Mouse (Mus musculus) kidney, embryonic 14.5 days (tissue): ENCODE results near the gene Ndufa10. TPM values are rescaled to one million over a fixed set of nuclear protein-coding genes. Genes with fewer than 3 reads are reported as not detected.

Source experiments
- ATAC-seq: fragments of 200-750 bp; cut with Nextera tagmentation; 2 replicates; pipeline ENCODE4 v1.8.0; 2017; ENCODE audit warnings: moderate number of reproducible peaks, mild to moderate bottlenecking, moderate TSS enrichment, moderate library complexity; ENCODE audit not compliant: low FRiP score, low TSS enrichment
- H3K27ac ChIP-seq: fragments of 300-500 bp; sonication (generic); 2 replicates; pipeline ENCODE4 v1.5.1; 2014; ENCODE audit warnings: low read depth, mild to moderate bottlenecking, low read length, moderate library complexity, mixed read lengths
- H3K27me3 ChIP-seq: fragments of 300-500 bp; sonication (generic); 2 replicates; pipeline ENCODE4 v1.6.1; 2014; ENCODE audit warnings: mild to moderate bottlenecking, low read length; ENCODE audit not compliant: control insufficient read depth, insufficient read depth
- H3K36me3 ChIP-seq: fragments of 300-500 bp; sonication (generic); 2 replicates; pipeline ENCODE4 v1.6.1; 2014; ENCODE audit warnings: low read length, mixed read lengths; ENCODE audit not compliant: control insufficient read depth, insufficient read depth
- H3K4me1 ChIP-seq: fragments of 300-500 bp; sonication (generic); 2 replicates; pipeline ENCODE4 v1.6.1; 2014; ENCODE audit warnings: low read length, mixed read lengths; ENCODE audit not compliant: control insufficient read depth, insufficient read depth
- H3K4me2 ChIP-seq: fragments of 300-500 bp; sonication (generic); replicated peaks from 2 replicates; pipeline ENCODE4 v1.6.1; 2014; ENCODE audit warnings: low read depth, mild to moderate bottlenecking, low read length
- H3K4me3 ChIP-seq: fragments of 300-500 bp; sonication (generic); 2 replicates; pipeline ENCODE4 v1.5.1; 2014; ENCODE audit warnings: mild to moderate bottlenecking, low read length
- H3K9ac ChIP-seq: fragments of 300-500 bp; sonication (generic); 2 replicates; pipeline ENCODE4 v1.6.1; 2014; ENCODE audit warnings: low read depth, mild to moderate bottlenecking, low read length, moderate library complexity
- H3K9me3 ChIP-seq: fragments of 300-500 bp; sonication (generic); 2 replicates; pipeline ENCODE4 v1.6.1; 2016; ENCODE audit warnings: low read length; ENCODE audit not compliant: control insufficient read depth
- WGBS: fragments of 180-500 bp; shearing (Covaris S2); extraction: QIAGEN DNeasy Blood & Tissue Kit; methylation state at CpG from one replicate; pipeline ENCODE4 v1.1.7; 2014; 5-methylcytosine and 5-hydroxymethylcytosine counted together
- microRNA-seq: library from miRNA; unstranded; fragments of <30 nt; microRNA quantifications from one replicate; pipeline ENCODE4, GENCODE M21; 2016
- polyA plus RNA-seq: library from polyadenylated mRNA; unstranded; fragments of >200 nt; fragmentation: Nextera tagmentation; extraction: Ambion mirVana; gene quantifications from 2 replicates; pipeline ENCODE4 v1.2.1, GENCODE M21; 2014

The Ndufa10 gene
- polyA plus RNA-seq, 1 experiment from 2014 or later, result 335 TPM

GRCm38 (mm10) chr1:92398601-92399000 is 75.1 kb downstream of the Ndufa10 start:
- Histone ChIP-seq H3K4me1 (no peaks in the 10 kb centered on the region), H3K9ac (no peak overlapping the region), H3K36me3 (no peaks in the 10 kb centered on the region), H3K4me2 (no peak overlapping the region), H3K27me3 (no peaks in the 10 kb centered on the region), H3K27ac (no peak overlapping the region), H3K9me3 (no peaks in the 10 kb centered on the region), H3K4me3 (no peak overlapping the region)
- ATAC-seq, result no peak
- 43% methylated on average over 7 of the region's 7 CpGs for WGBS

DNA sequence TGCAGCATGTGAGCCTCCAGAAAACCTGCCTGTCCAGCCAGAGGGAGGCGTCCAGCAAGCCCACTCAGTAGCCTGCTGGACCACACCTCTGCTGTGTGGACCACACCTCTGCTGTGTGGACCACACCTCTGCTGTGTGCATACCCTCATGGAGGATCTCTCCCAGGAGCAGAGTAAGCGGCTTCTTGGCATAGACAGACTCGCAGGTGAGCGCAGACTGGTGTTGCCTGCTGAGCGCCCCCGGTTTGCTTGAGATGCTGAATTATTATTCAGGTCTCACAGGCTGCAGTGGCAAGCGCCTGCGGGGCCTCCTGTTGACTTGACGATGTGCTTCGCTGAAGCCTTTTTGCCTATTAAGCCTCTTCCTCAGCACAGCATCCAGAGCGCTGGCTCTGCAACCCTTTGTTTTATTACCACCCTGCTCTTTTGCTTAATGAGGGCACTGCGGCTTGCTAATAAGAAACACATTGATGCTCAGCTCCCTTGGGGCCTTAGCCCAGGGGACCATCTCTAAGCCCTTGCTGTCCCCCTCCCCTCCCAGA is 76.1 kb downstream of the Ndufa10 start:
- Histone ChIP-seq H3K4me2 (no peak overlapping the region), H3K27me3 (no peaks in the 10 kb centered on the region), H3K36me3 (no peaks in the 10 kb centered on the region), H3K9me3 (no peaks in the 10 kb centered on the region), H3K27ac (no peak overlapping the region), H3K4me1 (no peaks in the 10 kb centered on the region), H3K4me3 (no peak overlapping the region), H3K9ac (no peak overlapping the region)
- ATAC-seq, result no peak
- 23% methylated on average over 12 of the region's 12 CpGs for WGBS

GRCm38 (mm10) chr1:92394279-92394678 is 79.4 kb downstream of the Ndufa10 start:
- no peaks in the 10 kb centered on the region for H3K36me3 ChIP-seq
- no peak overlapping the region for H3K27ac ChIP-seq
- H3K9me3 ChIP-seq, result no peaks in the 10 kb centered on the region
- H3K27me3 ChIP-seq, result no peaks in the 10 kb centered on the region
- no peak overlapping the region for H3K4me2 ChIP-seq
- 70% methylated on average over 3 of the region's 3 CpGs for WGBS
- H3K9ac ChIP-seq, result no peak overlapping the region
- H3K4me3 ChIP-seq, result no peak overlapping the region
- ATAC-seq, result no peak
- no peaks in the 10 kb centered on the region for H3K4me1 ChIP-seq

DNA sequence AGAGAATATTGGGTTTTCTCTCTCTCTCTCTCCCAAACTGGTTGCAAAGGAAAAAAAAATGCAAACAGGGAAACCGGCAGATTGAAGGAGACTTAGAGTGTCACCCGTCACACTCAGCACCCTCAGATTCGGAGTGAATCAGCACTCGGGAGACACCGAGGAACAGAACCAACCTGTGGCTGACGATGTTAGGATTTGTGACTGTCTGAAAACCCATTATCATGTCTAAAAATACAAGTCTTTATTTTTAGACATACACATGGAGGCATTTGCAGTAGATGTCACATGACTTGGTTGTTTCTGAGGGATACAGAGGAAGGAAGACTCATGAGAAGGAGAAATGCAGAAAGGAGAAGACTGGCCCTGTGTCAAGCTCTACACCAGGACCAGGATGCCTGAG is 80.5 kb downstream of the Ndufa10 start:
- 88% methylated on average over 6 of the region's 6 CpGs for WGBS
- Histone ChIP-seq H3K4me2 (no peak overlapping the region), H3K27me3 (no peaks in the 10 kb centered on the region), H3K9ac (no peak overlapping the region), H3K4me3 (no peak overlapping the region), H3K36me3 (no peaks in the 10 kb centered on the region), H3K27ac (no peak overlapping the region), H3K4me1 (no peaks in the 10 kb centered on the region), H3K9me3 (no peaks in the 10 kb centered on the region)
- ATAC-seq, result no peak

Small RNA genes within 50 kb of the gene (microRNA-seq; reads per million reads assigned to microRNA genes)
- gene Mir6900, result 4.8 reads per million, percentile 19 among the genes with 10 or more reads in this experiment

Other genes with a start within 250 kb of the Ndufa10 start
- gene Olfr1416, start 11.3 kb upstream of the Ndufa10 start, polyA plus RNA-seq, result not detected in 2 replicates
- gene Olfr1415, start 22.2 kb upstream of the Ndufa10 start, polyA plus RNA-seq, result not detected in 2 replicates
- gene Olfr1414, start 44.8 kb upstream of the Ndufa10 start, polyA plus RNA-seq, result not detected in 2 replicates
- gene Olfr1413, start 97.5 kb upstream of the Ndufa10 start, polyA plus RNA-seq, result not detected in 2 replicates
- not detected in 2 replicates for gene Olfr1412, start 111.9 kb upstream of the Ndufa10 start, polyA plus RNA-seq
- gene Olfr1411, start 120.6 kb upstream of the Ndufa10 start, polyA plus RNA-seq, result not detected in 2 replicates
- gene Olfr1410, start 131.9 kb upstream of the Ndufa10 start, polyA plus RNA-seq, result not detected in 2 replicates
- gene Olfr12, start 143.9 kb upstream of the Ndufa10 start, polyA plus RNA-seq, result not detected in 2 replicates
- gene Cops9, start 168.1 kb upstream of the Ndufa10 start, polyA plus RNA-seq, result 414 and 584 TPM in 2 replicates
- 0.43 TPM in 1 of 2 replicates, not detected in the other for gene Otos, start 175.0 kb upstream of the Ndufa10 start, polyA plus RNA-seq